Mouse (Mus musculus) embryonic facial prominence, embryonic 10.5 days (tissue): ENCODE measurements around the gene Rmnd5b. TPM values are rescaled to one million over a fixed set of nuclear protein-coding genes. Genes with fewer than 3 reads are reported as not detected.

Source experiments
- DNase-seq: peaks from one replicate; pipeline ENCODE4 v3.0.0-alpha.2; 2017; ENCODE audit warnings: low spot score
- H3K27ac ChIP-seq: fragments of 300-500 bp; sonication (generic); replicated peaks from 2 replicates; pipeline ENCODE4 v1.5.1; 2016; ENCODE audit warnings: mild to moderate bottlenecking
- H3K27me3 ChIP-seq: fragments of 300-500 bp; sonication (generic); replicated peaks from 2 replicates; pipeline ENCODE4 v1.6.1; 2016; ENCODE audit warnings: low read depth, mild to moderate bottlenecking; ENCODE audit not compliant: poor library complexity, severe bottlenecking
- H3K36me3 ChIP-seq: fragments of 300-500 bp; sonication (generic); replicated peaks from 2 replicates; pipeline ENCODE4 v1.6.1; 2016; ENCODE audit warnings: mild to moderate bottlenecking, moderate library complexity
- H3K4me1 ChIP-seq: fragments of 300-500 bp; sonication (generic); 2 replicates; pipeline ENCODE4 v1.6.1; 2016
- H3K4me3 ChIP-seq: fragments of 300-500 bp; sonication (generic); 2 replicates; pipeline ENCODE4 v1.5.1; 2016; ENCODE audit warnings: mild to moderate bottlenecking, moderate library complexity
- H3K9me3 ChIP-seq: fragments of 300-500 bp; sonication (generic); 2 replicates; pipeline ENCODE4 v1.6.1; 2016; ENCODE audit warnings: mild to moderate bottlenecking
- WGBS: fragments of 180-500 bp; shearing (Covaris S2); methylation state at CpG from one replicate; pipeline ENCODE4 v1.1.7; 2016; 5-methylcytosine and 5-hydroxymethylcytosine counted together
- polyA plus RNA-seq: library from polyadenylated mRNA; unstranded; fragments of >200 nt; fragmentation: Nextera tagmentation; extraction: Ambion mirVana; gene quantifications from 2 replicates; pipeline ENCODE4 v1.2.1, GENCODE M21; 2016

Gene Rmnd5b
- polyA plus RNA-seq, 1 experiment from 2014 or later, result 38.1 TPM

DNA sequence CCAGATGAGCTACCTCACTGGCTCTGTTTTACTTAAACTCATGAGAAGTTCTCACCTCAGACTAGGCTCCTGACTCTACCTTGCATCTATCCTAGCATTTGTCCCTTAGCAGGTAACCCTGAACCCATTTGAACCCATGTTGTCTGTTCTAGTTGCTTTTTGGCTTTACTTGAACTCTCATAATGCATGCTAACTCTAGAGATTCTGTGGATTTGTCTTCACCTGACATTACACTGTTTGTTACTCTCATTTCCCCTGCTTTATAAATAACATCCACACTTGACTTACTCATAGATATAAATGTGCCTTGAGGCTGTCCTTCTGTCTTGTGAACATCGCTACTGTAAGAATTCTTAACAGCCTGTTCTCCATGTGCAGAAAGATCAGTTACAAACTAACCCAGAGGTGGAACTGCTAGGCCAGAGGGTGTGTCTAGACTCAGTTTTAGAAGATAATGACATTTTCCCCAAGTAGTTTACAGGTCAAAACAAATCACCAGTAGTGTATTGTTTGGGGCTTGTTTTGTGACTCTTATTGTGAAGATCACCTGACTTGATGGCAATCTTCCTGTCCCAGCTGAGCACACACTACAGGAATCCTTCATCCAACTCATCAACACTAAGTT, 40.1 kb downstream of the Rmnd5b start:
- WGBS, result 96% methylated on average over 1 of the region's 1 CpGs
- H3K36me3 ChIP-seq, result peaks cover 100% of the 10 kb centered on the region

DNA sequence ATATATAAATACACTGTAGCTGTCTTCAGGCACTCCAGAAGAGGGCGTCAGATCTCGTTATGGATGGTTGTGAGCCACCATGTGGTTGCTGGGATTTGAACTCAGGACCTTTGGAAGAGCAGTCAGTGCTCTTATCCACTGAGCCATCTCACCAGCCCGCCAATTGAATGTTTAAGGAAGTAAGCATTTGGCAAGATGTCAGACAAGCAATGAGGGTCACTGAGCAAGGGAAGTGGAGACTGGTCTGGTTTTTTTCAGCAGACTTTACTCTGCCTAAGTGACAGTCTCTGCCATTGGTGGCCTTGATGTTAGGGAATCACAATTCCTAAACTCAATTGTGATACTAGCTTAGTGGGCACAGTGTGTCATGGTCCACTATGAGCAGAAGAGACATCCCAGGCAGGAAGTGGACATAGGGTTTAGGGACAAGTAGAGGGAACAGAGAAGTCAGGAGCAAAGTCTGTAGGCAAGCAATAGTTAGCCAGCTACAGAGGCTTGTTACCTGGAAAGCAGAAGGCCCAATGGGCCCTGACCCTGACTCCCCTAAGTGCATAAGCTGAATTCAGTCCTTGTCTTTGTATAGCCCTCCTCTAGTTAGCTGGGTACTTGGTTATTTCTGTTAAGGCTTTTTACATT, 40.9 kb downstream of the Rmnd5b start:
- Histone ChIP-seq H3K4me1 (no peaks in the 10 kb centered on the region), H3K4me3 (no peak overlapping the region), H3K9me3 (no peaks in the 10 kb centered on the region), H3K27me3 (no peaks in the 10 kb centered on the region), H3K27ac (no peak overlapping the region), H3K36me3 (peaks cover 100% of the 10 kb centered on the region)
- WGBS, result 78% methylated on average over 3 of the region's 3 CpGs
- DNase-seq, result no peak

More for the DNA sequence above, 40.1 kb downstream of the Rmnd5b start:
- Histone ChIP-seq H3K27me3 (no peaks in the 10 kb centered on the region), H3K4me3 (no peak overlapping the region), H3K4me1 (no peaks in the 10 kb centered on the region), H3K27ac (no peak overlapping the region), H3K9me3 (no peaks in the 10 kb centered on the region)
- no peak for DNase-seq

DNA sequence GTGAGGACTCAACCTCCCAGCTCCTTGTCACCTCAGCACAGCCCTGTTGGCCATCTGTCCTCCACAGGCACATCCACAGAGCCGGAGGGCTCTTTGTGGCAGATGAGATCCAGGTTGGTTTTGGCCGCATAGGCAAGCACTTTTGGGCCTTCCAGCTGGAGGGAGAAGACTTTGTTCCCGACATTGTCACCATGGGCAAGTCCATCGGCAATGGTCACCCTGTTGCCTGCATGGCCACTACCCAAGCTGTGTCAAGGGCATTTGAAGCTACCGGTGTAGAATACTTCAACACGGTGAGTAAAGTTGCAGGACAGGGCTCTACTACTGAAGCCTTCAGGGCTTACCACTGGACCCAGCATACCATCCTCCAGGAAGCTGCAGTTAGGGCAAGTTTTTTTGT, 41.8 kb downstream of the Rmnd5b start:
- H3K27me3 ChIP-seq, result no peaks in the 10 kb centered on the region
- H3K4me1 ChIP-seq, result no peaks in the 10 kb centered on the region
- no peak overlapping the region for H3K27ac ChIP-seq
- 92% methylated on average over 6 of the region's 6 CpGs for WGBS
- H3K36me3 ChIP-seq, result peaks cover 100% of the 10 kb centered on the region
- no peak overlapping the region for H3K4me3 ChIP-seq
- no peak for DNase-seq
- H3K9me3 ChIP-seq, result 0 out of 2 replicates have a peak, but pooled peaks cover 4% of the 10 kb centered on the region

DNA sequence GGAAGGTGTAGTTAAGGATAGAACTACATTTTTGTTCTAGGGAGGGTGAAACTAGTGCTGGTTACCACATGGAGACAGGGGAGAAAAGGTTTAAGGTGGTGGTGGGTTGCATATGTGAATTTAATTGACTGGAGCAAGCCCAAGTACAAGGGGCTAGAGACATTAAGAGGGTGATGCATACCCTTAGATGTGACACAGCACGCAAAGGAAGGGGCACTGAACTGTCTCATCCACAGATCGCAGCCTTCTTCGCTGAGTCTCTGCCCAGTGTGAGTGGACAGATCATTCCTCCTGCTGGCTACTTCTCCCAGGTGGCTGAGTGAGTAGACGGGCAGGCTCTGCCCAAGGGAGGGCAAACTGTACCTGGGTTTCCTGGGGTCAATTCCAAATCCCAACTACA, 42.3 kb downstream of the Rmnd5b start:
- DNase-seq, result no peak
- H3K36me3 ChIP-seq, result peaks cover 100% of the 10 kb centered on the region

DNA sequence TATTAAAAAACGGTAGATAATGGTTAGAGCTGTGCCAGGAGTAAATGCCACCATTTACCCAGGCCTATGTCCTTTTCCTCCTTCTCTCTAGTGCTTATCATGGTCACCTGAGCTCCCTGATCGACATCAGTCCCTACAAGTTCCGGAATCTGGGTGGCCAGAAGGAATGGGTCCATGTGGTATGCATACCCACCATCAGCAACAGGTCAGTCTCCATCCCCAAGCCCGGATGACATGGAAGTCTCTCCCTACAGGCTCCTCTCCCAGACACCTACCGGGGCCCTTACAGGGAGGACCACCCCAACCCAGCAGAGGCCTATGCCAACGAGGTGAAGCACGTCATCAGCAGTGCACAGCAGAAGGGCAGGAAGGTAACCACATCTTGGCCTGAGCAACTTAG, 43.8 kb downstream of the Rmnd5b start:
- Histone ChIP-seq H3K27ac (no peak overlapping the region), H3K4me3 (no peak overlapping the region), H3K4me1 (no peaks in the 10 kb centered on the region), H3K9me3 (0 out of 2 replicates have a peak, but pooled peaks cover 4% of the 10 kb centered on the region), H3K36me3 (peaks cover 100% of the 10 kb centered on the region), H3K27me3 (no peaks in the 10 kb centered on the region)
- 94% methylated on average over 7 of the region's 7 CpGs for WGBS
- no peak for DNase-seq

More for the DNA sequence above, 42.3 kb downstream of the Rmnd5b start:
- Histone ChIP-seq H3K4me1 (no peaks in the 10 kb centered on the region), H3K4me3 (no peak overlapping the region), H3K27ac (no peak overlapping the region), H3K9me3 (0 out of 2 replicates have a peak, but pooled peaks cover 4% of the 10 kb centered on the region), H3K27me3 (no peaks in the 10 kb centered on the region)
- 94% methylated on average over 4 of the region's 4 CpGs for WGBS

DNA sequence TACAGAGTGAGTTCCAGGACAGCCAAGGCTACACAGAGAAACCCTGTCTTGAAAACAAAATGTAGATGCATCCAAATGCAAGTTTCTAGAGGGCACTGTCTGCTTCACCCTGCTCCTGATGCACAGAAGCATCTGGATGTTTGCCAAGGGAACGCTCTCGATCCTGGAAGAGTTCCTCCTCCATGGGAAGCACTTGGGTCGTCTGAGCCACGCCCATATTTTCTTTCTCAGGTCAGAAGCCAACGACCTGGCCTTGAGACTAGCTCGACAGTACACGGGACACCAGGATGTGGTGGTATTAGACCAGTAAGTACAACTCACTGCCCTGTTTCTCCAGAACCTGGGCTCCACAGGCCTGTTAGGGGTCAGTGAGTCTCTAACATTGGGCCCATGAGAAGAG, 44.5 kb downstream of the Rmnd5b start:
- Histone ChIP-seq H3K9me3 (0 out of 2 replicates have a peak, but pooled peaks cover 4% of the 10 kb centered on the region), H3K27ac (no peak overlapping the region), H3K27me3 (no peaks in the 10 kb centered on the region), H3K36me3 (peaks cover 100% of the 10 kb centered on the region), H3K4me1 (peaks cover 2% of the 10 kb centered on the region), H3K4me3 (no peak overlapping the region)
- no peak for DNase-seq
- 81% methylated on average over 7 of the region's 7 CpGs for WGBS

DNA sequence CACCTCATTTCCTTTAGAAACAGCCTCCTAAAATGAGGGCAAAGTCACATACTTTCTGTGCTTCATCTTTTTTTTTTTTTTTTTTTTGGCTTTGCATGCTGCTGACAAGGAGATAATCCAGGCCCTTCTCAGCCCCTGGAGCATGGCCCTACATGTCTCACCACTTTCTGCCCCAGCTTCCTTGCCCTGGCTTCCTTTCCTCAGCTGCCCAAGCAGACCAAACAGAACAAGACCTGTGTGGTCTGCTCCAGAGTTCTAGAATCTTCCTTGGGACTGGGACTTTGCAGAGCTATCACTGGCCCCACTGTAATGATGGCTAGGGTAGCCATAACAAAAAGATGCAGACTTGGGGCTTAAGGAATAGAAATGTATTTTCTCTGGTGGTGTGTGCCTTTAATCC, 45.7 kb downstream of the Rmnd5b start:
- DNase-seq, result no peak
- peaks cover 96% of the 10 kb centered on the region for H3K36me3 ChIP-seq
- no peak overlapping the region for H3K4me3 ChIP-seq
- H3K9me3 ChIP-seq, result 0 out of 2 replicates have a peak, but pooled peaks cover 4% of the 10 kb centered on the region
- H3K4me1 ChIP-seq, result peaks cover 13% of the 10 kb centered on the region
- no peak overlapping the region for H3K27ac ChIP-seq
- H3K27me3 ChIP-seq, result no peaks in the 10 kb centered on the region

DNA sequence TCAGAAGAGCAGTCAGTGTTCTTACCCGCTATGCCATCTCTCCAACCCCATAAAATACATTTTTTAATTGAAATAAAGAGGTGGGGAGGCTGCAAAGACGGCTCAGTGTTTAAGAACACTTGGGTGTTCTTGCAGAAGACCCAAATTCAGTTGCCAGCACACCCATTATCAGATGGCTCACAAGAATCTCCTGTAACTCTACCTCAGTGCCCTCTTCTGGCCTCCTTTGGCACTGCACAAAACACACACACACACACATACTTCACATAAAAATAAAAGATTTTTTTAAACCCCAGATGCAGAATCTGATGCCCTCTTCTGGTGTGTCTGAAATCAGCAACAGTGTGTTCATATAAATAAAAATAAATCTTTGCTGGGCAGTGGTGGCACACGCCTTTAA, 46.9 kb downstream of the Rmnd5b start:
- no peaks in the 10 kb centered on the region for H3K27me3 ChIP-seq
- no peak overlapping the region for H3K4me3 ChIP-seq
- peaks cover 25% of the 10 kb centered on the region for H3K4me1 ChIP-seq
- DNase-seq, result no peak
- 95% methylated on average over 3 of the region's 3 CpGs for WGBS
- H3K9me3 ChIP-seq, result 0 out of 2 replicates have a peak, but pooled peaks cover 4% of the 10 kb centered on the region
- H3K27ac ChIP-seq, result no peak overlapping the region
- H3K36me3 ChIP-seq, result peaks cover 84% of the 10 kb centered on the region

DNA sequence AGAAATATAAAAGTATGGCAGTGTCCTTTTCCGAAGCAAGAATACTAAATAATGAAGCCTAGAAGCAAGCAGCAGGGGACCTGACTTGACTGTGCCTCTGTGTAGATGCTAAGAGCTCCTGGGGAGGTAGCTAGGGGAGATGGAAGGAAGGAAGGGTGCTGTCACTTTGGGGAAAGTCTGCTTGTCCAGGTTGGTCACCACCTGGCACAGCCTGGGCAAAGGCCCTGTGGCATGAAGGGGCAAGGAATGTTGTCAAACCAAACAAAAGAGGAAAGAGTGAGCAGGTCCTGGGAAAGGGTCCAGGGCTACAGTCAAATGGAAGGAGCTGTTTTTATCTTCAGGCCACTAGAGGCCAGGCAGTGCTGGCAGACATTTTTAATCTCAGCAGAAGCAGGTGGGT, 48.6 kb downstream of the Rmnd5b start:
- no peak overlapping the region for H3K27ac ChIP-seq
- WGBS, result 93% methylated on average over 1 of the region's 1 CpGs
- no peaks in the 10 kb centered on the region for H3K27me3 ChIP-seq
- H3K36me3 ChIP-seq, result peaks cover 66% of the 10 kb centered on the region
- H3K4me1 ChIP-seq, result peaks cover 43% of the 10 kb centered on the region
- no peak overlapping the region for H3K4me3 ChIP-seq
- DNase-seq, result no peak
- 0 out of 2 replicates have a peak, but pooled peaks cover 4% of the 10 kb centered on the region for H3K9me3 ChIP-seq

DNA sequence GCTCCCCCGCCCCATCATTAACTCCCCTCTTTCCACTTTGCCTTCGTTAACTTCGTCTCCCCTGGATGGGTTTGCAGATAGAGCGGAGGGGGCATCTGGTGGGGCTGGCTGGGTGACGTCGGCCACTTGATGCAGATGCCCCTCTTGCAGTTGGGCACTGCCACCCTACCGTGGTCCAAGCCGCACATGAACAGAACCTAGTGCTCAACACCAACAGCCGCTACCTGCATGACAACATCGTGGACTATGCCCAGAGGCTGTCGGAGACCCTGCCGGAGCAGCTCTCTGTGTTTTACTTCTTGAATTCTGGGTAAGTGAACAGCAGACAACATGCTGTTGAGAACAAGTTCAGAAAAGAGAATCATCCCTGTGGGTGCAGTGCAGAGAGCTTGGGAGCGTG, 49.3 kb downstream of the Rmnd5b start:
- DNase-seq, result no peak
- 94% methylated on average over 13 of the region's 13 CpGs for WGBS

DNA sequence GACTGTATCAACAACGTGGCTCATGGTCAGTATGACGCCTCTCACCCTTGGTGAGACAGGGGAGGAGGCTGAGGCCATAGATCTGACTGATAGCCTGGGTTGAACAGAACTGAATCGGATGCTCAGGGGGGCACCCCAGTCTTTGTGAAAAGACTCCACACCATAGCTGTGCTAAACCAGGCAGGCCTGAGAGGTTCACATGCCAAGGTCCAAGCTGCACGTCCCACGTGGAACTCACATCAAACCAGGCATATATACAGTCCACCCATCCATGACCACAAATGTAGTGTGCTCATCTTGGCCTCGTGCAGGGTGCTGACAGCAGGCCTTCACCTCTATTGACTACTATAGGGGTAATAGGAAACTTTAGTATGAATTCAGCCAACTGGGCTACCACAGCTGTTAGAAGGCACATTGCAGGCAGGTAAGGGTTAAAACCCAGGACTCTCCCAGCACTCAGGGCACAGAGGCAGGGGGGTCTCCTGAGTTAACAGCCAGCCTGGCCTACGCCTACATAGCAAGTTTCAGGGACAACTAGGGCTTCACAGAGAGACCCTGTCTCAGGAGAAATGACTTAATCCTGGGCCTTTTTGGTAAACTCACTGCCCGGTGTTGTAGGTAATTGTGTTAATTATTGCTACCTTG, 50.0 kb downstream of the Rmnd5b start:
- Histone ChIP-seq H3K4me3 (peak overlapping the region; percentile 76), H3K4me1 (peaks cover 43% of the 10 kb centered on the region), H3K36me3 (peaks cover 53% of the 10 kb centered on the region), H3K9me3 (0 out of 2 replicates have a peak, but pooled peaks cover 4% of the 10 kb centered on the region), H3K27me3 (no peaks in the 10 kb centered on the region), H3K27ac (peak overlapping the region; percentile 95)
- DNase-seq, result peak; percentile 29
- WGBS, result 75% methylated on average over 8 of the region's 8 CpGs

More for the DNA sequence above, 49.3 kb downstream of the Rmnd5b start:
- Histone ChIP-seq H3K27ac (no peak overlapping the region), H3K4me3 (no peak overlapping the region), H3K9me3 (0 out of 2 replicates have a peak, but pooled peaks cover 4% of the 10 kb centered on the region), H3K4me1 (peaks cover 43% of the 10 kb centered on the region), H3K27me3 (no peaks in the 10 kb centered on the region), H3K36me3 (peaks cover 60% of the 10 kb centered on the region)

DNA sequence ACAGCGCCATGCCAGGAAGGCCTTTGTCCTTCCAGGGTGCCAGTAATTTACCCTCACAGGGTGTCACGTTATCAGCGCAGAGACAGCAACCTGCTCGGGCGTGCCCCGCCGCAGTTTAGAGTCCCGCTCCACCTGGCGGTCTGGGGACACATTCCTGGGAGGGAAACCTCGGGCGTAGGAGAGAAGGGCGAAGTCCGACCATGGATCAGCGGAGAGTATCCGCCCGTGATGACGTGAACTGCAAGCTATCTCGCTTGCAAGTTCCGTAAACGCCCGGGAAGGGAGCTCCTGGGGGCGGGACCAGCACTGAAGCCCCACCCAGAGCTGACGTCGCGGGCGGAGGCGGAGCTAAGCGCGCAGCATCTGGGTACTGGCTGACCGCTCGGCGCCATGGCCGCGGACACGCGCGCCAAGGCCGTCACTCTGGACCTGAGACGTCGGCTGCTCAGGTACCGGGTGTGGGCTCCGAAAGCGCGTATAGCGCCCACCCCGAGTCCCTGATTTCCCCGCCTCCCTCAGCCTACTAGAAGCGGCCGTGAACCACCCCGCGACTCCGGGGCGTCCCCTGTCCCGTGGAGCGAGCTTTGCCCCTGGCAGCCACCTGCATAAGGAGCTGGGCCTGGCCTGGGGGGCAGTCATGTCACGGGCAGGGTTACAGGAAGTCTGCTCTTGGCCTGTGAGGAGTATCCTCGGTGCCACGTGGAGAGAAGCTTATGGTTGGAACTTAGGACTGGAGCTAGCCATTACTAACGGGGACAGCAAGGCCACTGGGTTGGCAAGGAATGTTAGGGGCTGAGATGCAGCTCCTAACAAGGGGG, 51.1 kb downstream of the Rmnd5b start, which contains the start of gene Phykpl:
Phykpl (plus strand) TSS at position 327 of the 818 bp plus-strand sequence.
- WGBS, result under 1% methylated on average over 59 of the region's 59 CpGs
- peak; percentile 98 for DNase-seq
- H3K27me3 ChIP-seq, result no peaks in the 10 kb centered on the region

More for the DNA sequence above, 51.1 kb downstream of the Rmnd5b start, which contains the start of gene Phykpl:
- Histone ChIP-seq H3K27ac (peak within 1 kb of the TSS; percentile 95), H3K9me3 (0 out of 2 replicates have a peak, but pooled peaks cover 4% of the 10 kb centered on the region), H3K4me1 (peaks cover 43% of the 10 kb centered on the region), H3K36me3 (peaks cover 46% of the 10 kb centered on the region), H3K4me3 (peak within 1 kb of the TSS; percentile 76)
